Mouse (Mus musculus): Measurements from ENCODE around the gene Insig2. TPM values are rescaled to one million over a fixed set of nuclear protein-coding genes. Genes with fewer than 3 reads are reported as not detected.

Gene Insig2
- total and polyA plus RNA-seq, 3 experiments, result 42.5 to 69.5 (median 55.0) TPM

GRCm38 (mm10) chr1:121296717-121297255 is 35.6 kb downstream of the Insig2 start:
- TF ChIP-seq EP300 (IDR thresholded peaks at IDR 0.05; ENCODE audit: insufficient read depth, low read depth, low read length) (no peak), POLR2A (IDR thresholded peaks at IDR 0.05; ENCODE audit: insufficient read depth, low read depth, low read length) (no peak), CTCF (IDR thresholded peaks at IDR 0.05) (no peak)

GRCm38 (mm10) chr1:121293571-121293970 is 38.8 kb downstream of the Insig2 start:
- Histone ChIP-seq H3K79me2 (replicated peaks; ENCODE audit: control insufficient read depth, insufficient read depth, low read length) (no peaks in the 10 kb centered on the region), H3K36me3 (ENCODE audit: control insufficient read depth, insufficient read depth, low read length) (no peaks in the 10 kb centered on the region), H3K9ac (ENCODE audit: low read depth, low read length) (no peak overlapping the region), H3K4me1 (ENCODE audit: control insufficient read depth, insufficient read depth, low read length) (no peaks in the 10 kb centered on the region), H3K27me3 (ENCODE audit: control insufficient read depth, insufficient read depth, low read length) (no peaks in the 10 kb centered on the region), H3K27ac (no peak overlapping the region), H3K4me3 (no peak overlapping the region)
- peak in 1 of 2 experiments; percentile 4 for DNase-seq
- intact Hi-C loops (cut with DNase I), result no loop called here
- TF ChIP-seq EP300 (IDR thresholded peaks at IDR 0.05; ENCODE audit: insufficient read depth, low read depth, low read length) (no peak), CTCF (IDR thresholded peaks at IDR 0.05) (no peak)
- 27% methylated on average over 3 of the region's 3 CpGs for WGBS

More at GRCm38 (mm10) chr1:121296717-121297255, 35.6 kb downstream of the Insig2 start:
- no peak overlapping the region for H3K9ac ChIP-seq (ENCODE audit: low read depth, low read length)
- H3K4me1 ChIP-seq (ENCODE audit: control insufficient read depth, insufficient read depth, low read length), result no peaks in the 10 kb centered on the region
- no peak overlapping the region for H3K27ac ChIP-seq
- no peaks in the 10 kb centered on the region for H3K79me2 ChIP-seq (replicated peaks; ENCODE audit: control insufficient read depth, insufficient read depth, low read length)
- DNase-seq, result no peak
- no peaks in the 10 kb centered on the region for H3K27me3 ChIP-seq (ENCODE audit: control insufficient read depth, insufficient read depth, low read length)
- WGBS, result 95% methylated on average over 5 of the region's 5 CpGs
- H3K4me3 ChIP-seq, result no peak overlapping the region
- H3K36me3 ChIP-seq (ENCODE audit: control insufficient read depth, insufficient read depth, low read length), result no peaks in the 10 kb centered on the region
- intact Hi-C loops (cut with DNase I), result no loop called here

- Histone ChIP-seq H3K4me1 (ENCODE audit: control insufficient read depth, insufficient read depth, low read length) (no peaks in the 10 kb centered on the region), H3K27ac (no peak overlapping the region), H3K9ac (ENCODE audit: low read depth, low read length) (no peak overlapping the region), H3K4me3 (no peak overlapping the region), H3K79me2 (replicated peaks; ENCODE audit: control insufficient read depth, insufficient read depth, low read length) (no peaks in the 10 kb centered on the region), H3K36me3 (ENCODE audit: control insufficient read depth, insufficient read depth, low read length) (no peaks in the 10 kb centered on the region), H3K27me3 (ENCODE audit: control insufficient read depth, insufficient read depth, low read length) (no peaks in the 10 kb centered on the region)
- 78% methylated on average over 10 of the region's 10 CpGs for WGBS
- intact Hi-C loops (cut with DNase I), result no loop called here
- DNase-seq, result no peak
- TF ChIP-seq EP300 (IDR thresholded peaks at IDR 0.05; ENCODE audit: insufficient read depth, low read depth, low read length) (no peak), CTCF (IDR thresholded peaks at IDR 0.05) (no peak), POLR2A (IDR thresholded peaks at IDR 0.05; ENCODE audit: insufficient read depth, low read depth, low read length) (no peak)
Observed at GRCm38 (mm10) chr1:121290841-121291240, 41.5 kb downstream of the Insig2 start.

- intact Hi-C loops (cut with DNase I), result no loop called here
- Histone ChIP-seq H3K9ac (ENCODE audit: low read depth, low read length) (no peak overlapping the region), H3K27ac (no peak overlapping the region), H3K4me3 (no peak overlapping the region), H3K36me3 (ENCODE audit: control insufficient read depth, insufficient read depth, low read length) (no peaks in the 10 kb centered on the region), H3K4me1 (ENCODE audit: control insufficient read depth, insufficient read depth, low read length) (no peaks in the 10 kb centered on the region), H3K27me3 (ENCODE audit: control insufficient read depth, insufficient read depth, low read length) (no peaks in the 10 kb centered on the region), H3K79me2 (replicated peaks; ENCODE audit: control insufficient read depth, insufficient read depth, low read length) (no peaks in the 10 kb centered on the region)
- 77% methylated on average over 5 of the region's 5 CpGs for WGBS
- TF ChIP-seq CTCF (IDR thresholded peaks at IDR 0.05) (no peak), POLR2A (IDR thresholded peaks at IDR 0.05; ENCODE audit: insufficient read depth, low read depth, low read length) (no peak), EP300 (IDR thresholded peaks at IDR 0.05; ENCODE audit: insufficient read depth, low read depth, low read length) (no peak)
- no peak for DNase-seq
Observed at GRCm38 (mm10) chr1:121290340-121290739, 42.0 kb downstream of the Insig2 start.

- 80% methylated on average over 2 of the region's 2 CpGs for WGBS
- no peaks in the 10 kb centered on the region for H3K4me1 ChIP-seq (ENCODE audit: control insufficient read depth, insufficient read depth, low read length)
- H3K79me2 ChIP-seq (replicated peaks; ENCODE audit: control insufficient read depth, insufficient read depth, low read length), result no peaks in the 10 kb centered on the region
- no peak overlapping the region for H3K27ac ChIP-seq
- intact Hi-C loops (cut with DNase I), result no loop called here
- no peak overlapping the region for H3K9ac ChIP-seq (ENCODE audit: low read depth, low read length)
- no peak for TF ChIP-seq CTCF (IDR thresholded peaks at IDR 0.05)
- no peak for TF ChIP-seq EP300 (IDR thresholded peaks at IDR 0.05; ENCODE audit: insufficient read depth, low read depth, low read length)
- no peak for TF ChIP-seq POLR2A (IDR thresholded peaks at IDR 0.05; ENCODE audit: insufficient read depth, low read depth, low read length)
- no peak overlapping the region for H3K4me3 ChIP-seq
- DNase-seq, result no peak
- no peaks in the 10 kb centered on the region for H3K36me3 ChIP-seq (ENCODE audit: control insufficient read depth, insufficient read depth, low read length)
- H3K27me3 ChIP-seq (ENCODE audit: control insufficient read depth, insufficient read depth, low read length), result no peaks in the 10 kb centered on the region
Observed at GRCm38 (mm10) chr1:121284197-121284596, 48.2 kb downstream of the Insig2 start.

GRCm38 (mm10) chr1:121280501-121280900 is 51.9 kb downstream of the Insig2 start:
- no peaks in the 10 kb centered on the region for H3K4me1 ChIP-seq (ENCODE audit: control insufficient read depth, insufficient read depth, low read length)
- H3K27me3 ChIP-seq (ENCODE audit: control insufficient read depth, insufficient read depth, low read length), result no peaks in the 10 kb centered on the region
- H3K79me2 ChIP-seq (replicated peaks; ENCODE audit: control insufficient read depth, insufficient read depth, low read length), result no peaks in the 10 kb centered on the region
- TF ChIP-seq EP300 (IDR thresholded peaks at IDR 0.05; ENCODE audit: insufficient read depth, low read depth, low read length) (no peak), CTCF (IDR thresholded peaks at IDR 0.05) (no peak), POLR2A (IDR thresholded peaks at IDR 0.05; ENCODE audit: insufficient read depth, low read depth, low read length) (no peak)
- 89% methylated on average over 1 of the region's 1 CpGs for WGBS
- no peak for DNase-seq
- no peak overlapping the region for H3K4me3 ChIP-seq
- no peaks in the 10 kb centered on the region for H3K36me3 ChIP-seq (ENCODE audit: control insufficient read depth, insufficient read depth, low read length)
- H3K9ac ChIP-seq (ENCODE audit: low read depth, low read length), result no peak overlapping the region
- intact Hi-C loops (cut with DNase I), result no loop called here
- no peak overlapping the region for H3K27ac ChIP-seq
